Mouse (Mus musculus) forebrain, embryonic 16.5 days (tissue): Measurements from ENCODE around the gene Ddx6. TPM values are rescaled to one million over a fixed set of nuclear protein-coding genes. Genes with fewer than 3 reads are reported as not detected.
"Not testable (repeated sequence)": the region's sequence is repeated elsewhere in the genome, so short reads cannot be mapped to it uniquely, and the experiment has no call there.

Experiments
- ATAC-seq: fragments of 200-750 bp; cut with Nextera tagmentation; 2 replicates; pipeline ENCODE4 v1.8.0; 2017; ENCODE audit warnings: mild to moderate bottlenecking, moderate library complexity
- H3K27ac ChIP-seq: fragments of 300-500 bp; sonication (generic); 2 replicates; pipeline ENCODE4 v1.5.1; 2014; ENCODE audit warnings: low read length, control low read depth
- H3K27me3 ChIP-seq: fragments of 300-500 bp; sonication (generic); replicated peaks from 2 replicates; pipeline ENCODE4 v1.6.1; 2014; ENCODE audit warnings: low read length; ENCODE audit not compliant: control insufficient read depth, insufficient read depth
- H3K36me3 ChIP-seq: fragments of 300-500 bp; sonication (generic); 2 replicates; pipeline ENCODE4 v1.6.1; 2014; ENCODE audit not compliant: control insufficient read depth, insufficient read depth
- H3K4me1 ChIP-seq: fragments of 300-500 bp; sonication (generic); replicated peaks from 2 replicates; pipeline ENCODE4 v1.6.1; 2014; ENCODE audit warnings: low read length; ENCODE audit not compliant: control insufficient read depth, insufficient read depth
- H3K4me2 ChIP-seq: fragments of 300-500 bp; sonication (generic); 2 replicates; pipeline ENCODE4 v1.6.1; 2014; ENCODE audit warnings: mild to moderate bottlenecking, low read length, control low read depth
- H3K4me3 ChIP-seq: fragments of 300-500 bp; sonication (generic); replicated peaks from 2 replicates; pipeline ENCODE4 v1.5.1; 2014; ENCODE audit warnings: mild to moderate bottlenecking, low read length, control low read depth
- H3K9ac ChIP-seq: fragments of 300-500 bp; sonication (generic); replicated peaks from 2 replicates; pipeline ENCODE4 v1.6.1; 2014; ENCODE audit warnings: low read depth, low read length, control low read depth
- H3K9me3 ChIP-seq: fragments of 300-500 bp; sonication (generic); 2 replicates; pipeline ENCODE4 v1.6.1; 2016; ENCODE audit warnings: low read length; ENCODE audit not compliant: control insufficient read depth
- WGBS: fragments of 180-500 bp; shearing (Covaris S2); extraction: QIAGEN DNeasy Blood & Tissue Kit; methylation state at CpG from one replicate; pipeline ENCODE4 v1.1.7; 2014; 5-methylcytosine and 5-hydroxymethylcytosine counted together
- polyA plus RNA-seq: library from polyadenylated mRNA; unstranded; fragments of >200 nt; fragmentation: Nextera tagmentation; extraction: Ambion mirVana; gene quantifications from 2 replicates; pipeline ENCODE4 v1.2.1, GENCODE M21; 2015

Ddx6 gene
- polyA plus RNA-seq, 1 experiment from 2014 or later = 22.8 TPM

DNA sequence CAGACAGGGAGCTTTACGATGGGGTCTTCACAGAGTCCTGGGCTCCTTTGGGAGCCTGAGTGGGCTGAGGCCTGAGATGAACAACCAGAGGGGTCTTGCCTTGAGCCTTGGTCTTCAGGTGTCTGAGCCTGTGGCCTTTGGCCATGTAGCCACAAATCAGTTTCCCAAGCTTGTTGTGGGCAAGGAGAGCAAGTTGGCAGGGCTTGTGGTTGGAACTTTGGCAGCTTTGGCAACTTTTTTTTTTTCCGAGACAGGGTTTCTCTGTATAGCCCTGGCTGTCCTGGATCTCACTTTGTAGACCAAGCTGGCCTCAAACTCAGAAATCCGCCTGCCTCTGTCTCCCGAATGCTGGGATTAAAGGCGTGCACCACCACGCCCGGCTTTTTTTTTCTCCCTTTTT, 28.6 kb upstream of the Ddx6 start:
- 88% methylated on average over 7 of the region's 7 CpGs for WGBS
- not testable (repeated sequence) for ATAC-seq, H3K9me3 ChIP-seq

DNA sequence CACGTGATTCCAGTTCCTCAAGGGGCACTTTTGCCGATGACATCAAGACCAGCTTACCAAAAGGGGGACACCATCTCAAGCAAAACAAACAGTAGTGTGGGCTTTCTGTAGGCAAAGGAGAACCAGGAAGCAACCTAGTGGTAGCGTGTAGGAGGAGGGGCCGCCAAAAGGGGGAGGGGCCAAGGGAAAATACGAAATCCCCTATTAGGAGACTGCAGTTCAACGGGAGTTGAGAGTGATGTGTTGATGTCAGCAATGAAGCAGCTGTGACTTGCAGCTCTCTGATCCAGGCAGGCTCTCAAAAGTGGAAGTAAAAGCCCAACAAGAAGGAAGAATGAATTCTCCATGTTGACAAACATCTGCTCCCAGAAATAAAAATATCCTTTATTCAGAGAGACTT, 25.3 kb upstream of the Ddx6 start:
- WGBS = 49% methylated on average over 6 of the region's 6 CpGs

More for the DNA sequence above, 28.6 kb upstream of the Ddx6 start:
- H3K4me3 ChIP-seq, H3K27ac ChIP-seq, H3K36me3 ChIP-seq, H3K9ac ChIP-seq, H3K27me3 ChIP-seq, H3K4me2 ChIP-seq, H3K4me1 ChIP-seq: not testable (repeated sequence)

DNA sequence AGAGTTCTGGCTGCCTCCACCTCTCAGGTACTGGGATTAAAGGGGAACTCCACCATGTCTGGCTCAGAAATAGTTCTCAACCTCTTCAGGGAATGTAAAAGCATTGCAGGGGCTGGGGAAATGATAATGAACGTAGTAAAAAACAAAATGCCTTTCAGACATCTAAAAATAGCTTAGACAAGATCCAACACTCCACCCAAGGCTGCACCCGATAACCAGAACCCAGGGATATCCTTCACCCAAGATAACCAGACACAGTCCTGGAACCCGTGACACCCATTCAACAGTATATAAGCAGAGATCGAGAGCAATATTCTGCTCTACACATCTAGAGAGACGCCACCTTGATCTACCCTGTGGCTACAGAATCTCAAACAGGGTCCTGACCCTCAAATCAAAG, 24.6 kb upstream of the Ddx6 start:
- Histone ChIP-seq H3K4me2 (no peak overlapping the region), H3K4me1 (no peaks in the 10 kb centered on the region), H3K27me3 (no peaks in the 10 kb centered on the region), H3K9ac (no peak overlapping the region), H3K9me3 (peaks cover 3% of the 10 kb centered on the region), H3K36me3 (no peaks in the 10 kb centered on the region), H3K27ac (no peak overlapping the region), H3K4me3 (no peak overlapping the region)
- no peak for ATAC-seq
- WGBS = 92% methylated on average over 5 of the region's 5 CpGs

More for the DNA sequence above, 25.3 kb upstream of the Ddx6 start:
- H3K27me3 ChIP-seq = no peaks in the 10 kb centered on the region
- H3K9me3 ChIP-seq = peaks cover 3% of the 10 kb centered on the region
- H3K27ac ChIP-seq = no peak overlapping the region
- ATAC-seq = no peak
- no peak overlapping the region for H3K9ac ChIP-seq
- no peaks in the 10 kb centered on the region for H3K4me1 ChIP-seq
- H3K36me3 ChIP-seq = no peaks in the 10 kb centered on the region
- H3K4me2 ChIP-seq = no peak overlapping the region
- H3K4me3 ChIP-seq = no peak overlapping the region

DNA sequence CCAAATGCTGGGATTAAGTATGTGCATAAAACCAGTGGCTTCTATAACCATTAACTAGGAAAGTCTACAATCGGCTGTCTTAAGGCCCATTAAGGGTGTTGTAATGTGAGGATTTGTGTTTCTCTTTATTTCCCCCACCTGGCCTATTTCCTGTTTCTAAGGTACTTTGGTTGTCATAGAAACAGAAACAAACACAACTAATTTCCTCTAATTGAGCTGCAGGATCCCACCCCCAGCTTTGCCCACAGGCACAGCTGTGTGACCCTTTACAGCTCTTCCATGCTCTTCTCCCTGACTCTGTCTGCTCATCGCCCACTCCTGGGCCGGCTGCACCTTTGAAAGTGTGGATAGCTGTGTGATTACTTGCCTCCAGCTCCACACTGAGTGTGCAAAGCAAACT, 23.3 kb upstream of the Ddx6 start:
- no peak overlapping the region for H3K4me2 ChIP-seq
- no peak for ATAC-seq
- no peak overlapping the region for H3K4me3 ChIP-seq
- WGBS = 40% methylated on average over 3 of the region's 3 CpGs
- H3K9ac ChIP-seq = no peak overlapping the region
- H3K27me3 ChIP-seq = no peaks in the 10 kb centered on the region
- H3K27ac ChIP-seq = no peak overlapping the region
- H3K9me3 ChIP-seq = peaks cover 3% of the 10 kb centered on the region
- H3K36me3 ChIP-seq = no peaks in the 10 kb centered on the region
- no peaks in the 10 kb centered on the region for H3K4me1 ChIP-seq

DNA sequence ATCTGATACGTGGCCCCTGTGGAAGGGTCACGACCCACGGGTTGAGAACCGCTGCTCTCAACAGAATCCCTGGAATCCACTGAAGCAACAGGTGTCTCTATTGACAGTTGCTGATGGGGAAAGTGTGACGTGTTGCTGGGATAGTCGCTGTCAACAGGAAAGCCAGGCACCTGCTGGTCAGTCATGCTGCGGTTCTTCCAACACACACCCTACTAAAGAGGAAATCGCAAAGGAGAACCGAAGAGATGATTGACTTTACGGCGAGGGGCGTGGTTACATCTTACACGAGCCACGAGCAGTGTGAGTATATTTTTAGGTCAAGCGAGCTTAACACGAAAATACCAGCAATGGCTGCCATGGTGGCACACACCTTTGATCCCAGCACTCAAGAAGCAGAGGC, 22.3 kb upstream of the Ddx6 start:
- 88% methylated on average over 16 of the region's 16 CpGs for WGBS
- Histone ChIP-seq H3K4me2 (no peak overlapping the region), H3K4me1 (no peaks in the 10 kb centered on the region), H3K9ac (no peak overlapping the region), H3K4me3 (no peak overlapping the region), H3K36me3 (no peaks in the 10 kb centered on the region), H3K27ac (no peak overlapping the region), H3K27me3 (no peaks in the 10 kb centered on the region), H3K9me3 (peaks cover 3% of the 10 kb centered on the region)
- no peak for ATAC-seq

DNA sequence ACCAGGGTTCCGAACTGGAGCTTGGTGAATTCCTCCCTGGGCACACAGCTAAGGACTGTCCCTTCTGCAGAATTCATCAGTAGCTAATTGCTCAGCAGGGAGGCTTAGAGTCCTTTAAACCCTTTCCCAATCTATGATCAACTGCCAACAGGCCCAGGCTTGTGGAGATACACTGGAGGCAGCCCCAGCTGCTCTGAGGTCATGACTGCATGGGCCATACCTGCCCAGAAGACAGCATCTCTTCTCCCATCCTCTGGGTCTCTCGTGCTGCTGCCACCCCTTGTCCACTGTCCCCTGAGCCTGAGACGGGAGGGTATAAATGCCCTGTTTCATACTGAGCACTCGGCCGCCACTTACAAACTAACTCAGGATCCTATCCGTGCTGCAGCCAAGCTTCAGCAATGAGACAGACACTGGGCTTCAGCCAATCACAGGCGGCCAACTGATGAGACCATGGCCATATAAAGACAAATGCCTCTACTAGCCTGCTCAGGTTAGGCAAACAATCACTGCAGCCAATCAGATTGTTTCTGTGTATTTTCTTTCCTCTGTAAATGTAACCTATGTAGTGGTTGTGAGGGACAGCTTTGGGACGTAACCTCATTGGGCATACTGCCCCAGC, 17.9 kb upstream of the Ddx6 start:
- no peak for ATAC-seq
- 65% methylated on average over 8 of the region's 8 CpGs for WGBS

DNA sequence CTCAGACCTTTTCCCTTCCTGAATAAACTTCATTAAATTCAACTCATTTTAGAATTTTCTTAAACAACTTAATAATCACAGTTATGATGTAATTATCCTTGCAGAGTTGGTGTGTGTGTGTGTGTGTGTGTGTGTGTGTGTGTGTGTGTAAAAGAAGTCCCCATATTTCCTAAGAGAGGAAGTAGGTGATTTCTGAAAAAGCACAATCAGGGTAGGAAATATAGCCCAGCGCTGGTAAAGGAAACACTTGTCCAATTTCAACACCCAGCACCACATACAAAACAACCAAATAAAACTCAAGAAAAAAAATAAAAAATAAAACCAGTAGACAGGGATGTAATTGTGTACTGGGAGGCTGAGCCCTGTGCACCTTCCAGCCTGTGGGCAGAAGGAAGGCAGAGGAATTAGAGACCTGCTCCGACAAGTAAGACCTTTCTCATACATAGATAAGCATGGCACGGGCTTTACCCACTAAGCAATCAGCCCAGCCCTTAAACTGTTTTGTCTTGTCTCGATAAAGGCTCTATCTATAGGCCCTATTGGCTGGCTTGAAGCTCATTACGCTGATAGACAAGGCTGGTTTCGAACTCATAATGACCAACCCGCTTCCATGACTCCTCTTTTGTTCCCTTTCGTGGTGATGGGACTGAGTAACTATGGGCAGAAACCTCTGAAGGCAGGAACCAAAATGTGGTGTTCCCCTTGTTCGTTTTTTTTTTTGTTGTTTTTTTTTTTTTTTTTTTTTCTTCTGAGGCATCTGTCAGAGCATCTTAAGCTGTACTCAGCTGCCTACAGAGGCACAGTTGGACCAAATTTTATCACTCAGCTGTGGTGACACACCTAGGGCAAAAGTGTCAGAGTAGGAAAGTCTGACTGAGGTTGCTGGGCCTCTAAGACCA, 17.2 kb upstream of the Ddx6 start:
- 79% methylated on average over 9 of the region's 9 CpGs for WGBS
- ATAC-seq = no peak
- Histone ChIP-seq H3K4me1 (no peaks in the 10 kb centered on the region), H3K9me3 (peaks cover 3% of the 10 kb centered on the region), H3K27me3 (no peaks in the 10 kb centered on the region), H3K36me3 (no peaks in the 10 kb centered on the region), H3K4me3 (no peak overlapping the region), H3K9ac (no peak overlapping the region), H3K4me2 (no peak overlapping the region), H3K27ac (no peak overlapping the region)

More for the DNA sequence above, 17.9 kb upstream of the Ddx6 start:
- Histone ChIP-seq H3K27me3 (no peaks in the 10 kb centered on the region), H3K4me1 (no peaks in the 10 kb centered on the region), H3K27ac (no peak overlapping the region), H3K4me3 (no peak overlapping the region), H3K9ac (no peak overlapping the region), H3K4me2 (no peak overlapping the region), H3K36me3 (no peaks in the 10 kb centered on the region), H3K9me3 (peaks cover 3% of the 10 kb centered on the region)

DNA sequence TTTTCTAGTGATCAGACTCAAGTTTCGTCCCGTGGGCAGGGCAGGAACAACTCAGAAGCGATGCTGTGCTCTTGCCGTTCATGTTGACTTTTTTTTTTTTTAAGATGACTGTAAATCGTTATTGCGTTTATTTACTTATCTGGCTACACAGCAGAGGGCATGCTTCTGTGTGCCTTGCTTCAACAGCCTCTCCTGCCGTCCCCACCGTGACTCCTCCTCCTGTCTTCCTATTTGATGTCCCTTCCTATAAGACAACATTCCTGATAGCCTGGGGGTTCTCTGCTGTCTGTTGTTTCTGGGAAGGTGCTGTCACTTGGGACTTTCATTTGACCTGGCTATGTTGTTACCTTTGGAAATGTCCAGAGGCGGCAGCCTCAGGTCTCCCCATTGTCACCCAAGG, 16.1 kb upstream of the Ddx6 start:
- WGBS = 79% methylated on average over 9 of the region's 9 CpGs
- H3K4me3 ChIP-seq = no peak overlapping the region
- H3K9ac ChIP-seq = no peak overlapping the region
- H3K9me3 ChIP-seq = peaks cover 3% of the 10 kb centered on the region
- no peaks in the 10 kb centered on the region for H3K4me1 ChIP-seq
- H3K36me3 ChIP-seq = no peaks in the 10 kb centered on the region
- no peaks in the 10 kb centered on the region for H3K27me3 ChIP-seq
- H3K4me2 ChIP-seq = no peak overlapping the region
- H3K27ac ChIP-seq = no peak overlapping the region
- ATAC-seq = no peak

DNA sequence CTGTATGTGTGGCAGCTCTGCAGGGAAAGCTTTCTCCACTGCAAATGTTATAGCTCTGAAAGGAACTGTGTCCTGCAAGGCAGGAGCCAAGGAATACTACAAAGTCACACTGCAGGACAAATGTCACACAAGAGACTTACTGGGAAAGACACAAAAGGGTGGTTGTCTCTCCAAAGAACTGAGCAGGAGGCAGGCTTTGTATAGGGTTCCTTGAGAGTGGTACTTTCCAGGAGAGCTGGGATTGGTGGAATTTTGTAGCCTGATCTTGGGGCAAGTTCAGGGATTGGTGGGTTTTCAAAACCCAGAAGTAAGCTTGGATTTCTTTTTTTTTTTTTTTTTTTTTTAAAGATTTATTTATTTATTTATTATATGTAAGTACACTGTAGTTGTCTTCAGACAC, 15.6 kb upstream of the Ddx6 start:
- no peak for ATAC-seq

More for the DNA sequence above, 15.6 kb upstream of the Ddx6 start:
- Histone ChIP-seq H3K27ac (no peak overlapping the region), H3K9me3 (no peaks in the 10 kb centered on the region; the same call in 1 of the 2 replicates), H3K9ac (no peak overlapping the region), H3K36me3 (no peaks in the 10 kb centered on the region), H3K4me2 (no peak overlapping the region), H3K27me3 (no peaks in the 10 kb centered on the region), H3K4me1 (no peaks in the 10 kb centered on the region), H3K4me3 (no peak overlapping the region)
